Mouse (Mus musculus): ENCODE data around the gene 1700018F24Rik. TPM values are rescaled to one million over a fixed set of nuclear protein-coding genes. Genes with fewer than 3 reads are reported as not detected.

The 1700018F24Rik gene
- not detected for polyA plus RNA-seq (2017; shearing (Covaris generic))

GRCm38 (mm10) chr5:145042690-145043089, at the start of gene 1700018F24Rik:
TSS of gene 1700018F24Rik (plus strand) at chr5:145042990.

GRCm38 (mm10) chr5:145032391-145032790, 10.4 kb upstream of the 1700018F24Rik start, which contains the start of gene Gm4871:
TSS of gene Gm4871 (minus strand) at chr5:145032754.

GRCm38 (mm10) chr5:145083632-145084451, 41.1 kb downstream of the 1700018F24Rik start, which contains the start of the genes Arpc1a and Kpna7:
TSS of gene Arpc1a (plus strand) at chr5:145083830.
TSS of gene Kpna7 (minus strand) at chr5:145084030.

Other genes starting within 250 kb of the 1700018F24Rik start
- gene Smurf1, start 77.1 kb upstream of the 1700018F24Rik start, polyA plus RNA-seq (2017; shearing (Covaris generic)), result 40.0 TPM
- gene Gm4871, start 10.2 kb upstream of the 1700018F24Rik start, polyA plus RNA-seq (2017; shearing (Covaris generic)), result not detected
- gene Arpc1a, start 40.8 kb downstream of the 1700018F24Rik start, polyA plus RNA-seq (2017; shearing (Covaris generic)), result 73.3 TPM
- not detected for gene Kpna7, start 41.0 kb downstream of the 1700018F24Rik start, polyA plus RNA-seq (2017; shearing (Covaris generic))
- gene Arpc1b, start 71.2 kb downstream of the 1700018F24Rik start, polyA plus RNA-seq (2017; shearing (Covaris generic)), result 1,015 TPM
- 52.6 TPM for gene Pdap1, start 97.2 kb downstream of the 1700018F24Rik start, polyA plus RNA-seq (2017; shearing (Covaris generic))
- 167 TPM for gene Bud31, start 97.4 kb downstream of the 1700018F24Rik start, polyA plus RNA-seq (2017; shearing (Covaris generic))
- gene Ptcd1, start 124.1 kb downstream of the 1700018F24Rik start, polyA plus RNA-seq (2017; shearing (Covaris generic)), result 26.4 TPM
- gene Cpsf4, start 124.2 kb downstream of the 1700018F24Rik start, polyA plus RNA-seq (2017; shearing (Covaris generic)), result 40.7 TPM
- gene Atp5j2, start 149.1 kb downstream of the 1700018F24Rik start, polyA plus RNA-seq (2017; shearing (Covaris generic)), result 373 TPM
- 25.8 TPM for gene Zkscan14, start 158.9 kb downstream of the 1700018F24Rik start, polyA plus RNA-seq (2017; shearing (Covaris generic))
- gene Zkscan5, start 161.6 kb downstream of the 1700018F24Rik start, polyA plus RNA-seq (2017; shearing (Covaris generic)), result 7.1 TPM
- gene Zfp655, start 188.7 kb downstream of the 1700018F24Rik start, polyA plus RNA-seq (2017; shearing (Covaris generic)), result 48.5 TPM
- gene Zscan25, start 237.5 kb downstream of the 1700018F24Rik start, polyA plus RNA-seq (2017; shearing (Covaris generic)), result 1.1 TPM